Mouse (Mus musculus) heart, embryonic 14.5 days (tissue): ENCODE results near the gene Rad51d. TPM values are rescaled to one million over a fixed set of nuclear protein-coding genes. Genes with fewer than 3 reads are reported as not detected.

Experiments
- ATAC-seq: fragments of 200-750 bp; cut with Nextera tagmentation; 2 replicates; pipeline ENCODE4 v1.8.0; 2017; ENCODE audit warnings: low read depth, moderate TSS enrichment; ENCODE audit not compliant: insufficient number of reproducible peaks, insufficient read depth, low FRiP score
- H3K27ac ChIP-seq, 2 experiments: fragments of 200-500 bp in 1 of 2; fragments of 300-500 bp in 1 of 2; sonication (generic) in 1 of 2; replicated peaks in 1 of 2; 2 replicates each; pipeline ENCODE4 v1.5.1; 2012 to 2014; ENCODE audit warnings: low read depth in 2 of 2, low read length in 2 of 2, control low read depth in 1 of 2, mild to moderate bottlenecking in 1 of 2, mixed read lengths in 1 of 2; ENCODE audit not compliant: control insufficient read depth in 1 of 2, insufficient read depth in 1 of 2
- H3K27me3 ChIP-seq: fragments of 300-500 bp; sonication (generic); 2 replicates; pipeline ENCODE4 v1.6.1; 2014; ENCODE audit warnings: mild to moderate bottlenecking, low read length, control low read depth; ENCODE audit not compliant: control insufficient read depth, insufficient read depth
- H3K36me3 ChIP-seq: fragments of 300-500 bp; sonication (generic); 2 replicates; pipeline ENCODE4 v1.6.1; 2014; ENCODE audit warnings: mild to moderate bottlenecking, control low read depth, low read length, mixed read lengths; ENCODE audit not compliant: control insufficient read depth, insufficient read depth
- H3K4me1 ChIP-seq, 2 experiments: fragments of 200-500 bp in 1 of 2; fragments of 300-500 bp in 1 of 2; sonication (generic) in 1 of 2; 2 replicates each; pipeline ENCODE4 v1.6.1; 2012 to 2014; ENCODE audit warnings: low read length in 2 of 2, control low read depth in 1 of 2, mixed read lengths in 1 of 2; ENCODE audit not compliant: control insufficient read depth in 2 of 2, insufficient read depth in 2 of 2
- H3K4me2 ChIP-seq: fragments of 300-500 bp; sonication (generic); 2 replicates; pipeline ENCODE4 v1.6.1; 2014; ENCODE audit warnings: mild to moderate bottlenecking, low read length
- H3K4me3 ChIP-seq, 2 experiments: fragments of 200-500 bp in 1 of 2; fragments of 300-500 bp in 1 of 2; sonication (generic) in 1 of 2; 2 replicates each; pipeline ENCODE4 v1.5.1; 2012 to 2014; ENCODE audit warnings: low read length in 2 of 2, mild to moderate bottlenecking in 2 of 2, control low read depth in 1 of 2, low read depth in 1 of 2, moderate library complexity in 1 of 2; ENCODE audit not compliant: control insufficient read depth in 1 of 2, insufficient read depth in 1 of 2
- H3K9ac ChIP-seq: fragments of 300-500 bp; sonication (generic); 2 replicates; pipeline ENCODE4 v1.6.1; 2014; ENCODE audit warnings: mild to moderate bottlenecking, low read length
- H3K9me3 ChIP-seq: fragments of 300-500 bp; sonication (generic); 2 replicates; pipeline ENCODE4 v1.6.1; 2016; ENCODE audit warnings: low read length, control low read depth; ENCODE audit not compliant: control insufficient read depth
- WGBS: fragments of 180-500 bp; shearing (Covaris S2); extraction: QIAGEN DNeasy Blood & Tissue Kit; methylation state at CpG from one replicate; pipeline ENCODE4 v1.1.7; 2014; 5-methylcytosine and 5-hydroxymethylcytosine counted together
- polyA plus RNA-seq: library from polyadenylated mRNA; unstranded; fragments of >200 nt; fragmentation: Nextera tagmentation; extraction: Ambion mirVana; gene quantifications from 2 replicates; pipeline ENCODE4 v1.2.1, GENCODE M21; 2014

Gene Rad51d
- polyA plus RNA-seq, 1 experiment from 2014 or later = 15.0 TPM

DNA sequence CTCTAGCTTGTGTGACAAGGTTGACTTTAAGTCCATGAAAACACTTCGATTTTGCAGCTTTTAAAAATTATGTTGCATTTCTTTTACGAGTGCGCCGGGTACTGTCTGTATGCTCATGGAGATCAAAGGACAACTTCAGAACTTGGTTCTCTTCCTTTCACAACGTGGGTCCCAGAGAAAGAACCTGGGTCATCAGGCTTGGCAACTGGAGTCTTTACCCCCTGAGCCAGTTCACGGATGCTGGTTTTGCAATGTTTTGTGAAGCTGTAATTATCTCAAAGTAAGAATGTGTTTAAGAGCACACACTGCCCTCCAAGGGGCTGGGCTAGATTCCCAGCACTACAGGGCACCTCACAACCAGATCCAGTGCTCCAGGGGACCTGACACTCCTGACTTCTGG lies 36.3 kb downstream of the Rad51d start:
- no peak overlapping the region for H3K27ac ChIP-seq
- ATAC-seq = no peak
- H3K9ac ChIP-seq = no peak overlapping the region
- H3K36me3 ChIP-seq = no peaks in the 10 kb centered on the region
- H3K9me3 ChIP-seq = no peaks in the 10 kb centered on the region
- no peaks in the 10 kb centered on the region for H3K27me3 ChIP-seq
- 85% methylated on average over 6 of the region's 6 CpGs for WGBS
- H3K4me3 ChIP-seq = no peak overlapping the region
- no peak overlapping the region for H3K4me2 ChIP-seq
- H3K4me1 ChIP-seq = 0 out of 4 replicates have a peak, but pooled peaks cover 0 to 2% of the 10 kb centered on the region in 2 experiments

DNA sequence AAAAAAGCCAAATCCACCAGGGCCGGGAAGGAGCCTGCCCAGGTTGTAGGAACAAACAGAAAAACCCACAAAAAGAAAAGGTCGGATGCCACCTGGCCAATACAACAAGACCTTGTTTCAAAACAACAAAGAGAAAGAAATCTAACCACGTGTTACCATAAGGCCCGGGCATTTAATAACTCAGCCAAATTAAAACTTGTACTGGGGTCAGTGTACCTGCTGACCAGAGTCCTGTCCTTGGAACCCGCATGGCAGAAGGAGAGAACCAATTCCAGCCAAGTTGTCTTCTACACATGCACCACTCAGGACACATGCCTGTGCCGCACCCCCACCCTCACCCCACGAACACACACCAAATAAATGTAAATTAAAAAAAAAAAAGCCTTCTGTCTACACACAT lies 37.5 kb downstream of the Rad51d start:
- Histone ChIP-seq H3K27ac (no peak overlapping the region), H3K4me2 (no peak overlapping the region), H3K36me3 (no peaks in the 10 kb centered on the region), H3K9ac (no peak overlapping the region), H3K9me3 (no peaks in the 10 kb centered on the region), H3K4me1 (0 out of 4 replicates have a peak, but pooled peaks cover 0 to 2% of the 10 kb centered on the region in 2 experiments), H3K27me3 (no peaks in the 10 kb centered on the region), H3K4me3 (no peak overlapping the region)
- 84% methylated on average over 7 of the region's 7 CpGs for WGBS
- no peak for ATAC-seq

DNA sequence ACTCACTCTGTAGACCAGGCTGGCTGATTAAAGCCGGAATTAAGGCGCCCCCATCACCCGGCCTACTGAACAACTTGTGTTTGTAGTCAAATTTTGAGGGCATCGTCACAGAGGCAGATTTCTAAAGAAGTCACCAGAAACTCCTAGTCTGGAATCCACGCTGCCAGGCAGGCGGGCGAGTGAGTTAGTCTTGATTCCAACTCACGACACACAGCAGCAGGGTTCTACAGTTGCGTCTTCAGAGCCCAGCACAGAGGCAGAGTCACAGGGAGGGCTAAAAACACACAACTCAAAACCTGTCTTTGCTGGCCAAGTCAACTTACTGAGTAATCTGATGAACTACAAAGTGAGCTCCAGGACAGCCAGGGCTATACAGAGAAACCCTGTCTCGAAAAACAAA lies 37.9 kb downstream of the Rad51d start:
- H3K4me3 ChIP-seq = no peak overlapping the region
- 0 out of 4 replicates have a peak, but pooled peaks cover 0 to 2% of the 10 kb centered on the region in 2 experiments for H3K4me1 ChIP-seq
- H3K27me3 ChIP-seq = no peaks in the 10 kb centered on the region
- WGBS = 83% methylated on average over 10 of the region's 10 CpGs
- H3K9ac ChIP-seq = no peak overlapping the region
- H3K27ac ChIP-seq = no peak overlapping the region
- H3K36me3 ChIP-seq = no peaks in the 10 kb centered on the region
- H3K4me2 ChIP-seq = no peak overlapping the region
- ATAC-seq = no peak
- no peaks in the 10 kb centered on the region for H3K9me3 ChIP-seq

DNA sequence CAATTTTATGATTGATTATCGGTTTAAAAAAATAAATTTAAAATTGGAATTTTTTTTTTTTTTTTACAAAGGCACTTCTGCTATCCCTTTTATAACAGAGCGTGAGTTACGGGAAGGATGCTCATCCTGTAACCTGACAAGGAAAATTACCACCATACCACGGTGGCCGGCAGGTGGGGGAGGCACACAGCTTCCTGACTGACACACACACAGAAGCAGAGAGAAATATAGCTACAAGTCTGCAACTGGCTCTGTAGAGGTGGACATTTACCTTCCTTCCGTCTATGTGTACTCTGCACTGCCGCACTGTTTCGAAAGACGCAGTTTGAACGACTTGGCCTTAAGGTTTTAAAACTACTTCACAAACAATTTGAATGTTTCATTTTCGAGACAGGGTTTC lies 38.3 kb downstream of the Rad51d start:
- Histone ChIP-seq H3K27ac (no peak overlapping the region), H3K4me2 (no peak overlapping the region), H3K4me1 (0 out of 4 replicates have a peak, but pooled peaks cover 0 to 2% of the 10 kb centered on the region in 2 experiments), H3K9me3 (no peaks in the 10 kb centered on the region), H3K36me3 (no peaks in the 10 kb centered on the region), H3K4me3 (no peak overlapping the region), H3K9ac (no peak overlapping the region), H3K27me3 (no peaks in the 10 kb centered on the region)
- 83% methylated on average over 11 of the region's 11 CpGs for WGBS
- ATAC-seq = no peak

DNA sequence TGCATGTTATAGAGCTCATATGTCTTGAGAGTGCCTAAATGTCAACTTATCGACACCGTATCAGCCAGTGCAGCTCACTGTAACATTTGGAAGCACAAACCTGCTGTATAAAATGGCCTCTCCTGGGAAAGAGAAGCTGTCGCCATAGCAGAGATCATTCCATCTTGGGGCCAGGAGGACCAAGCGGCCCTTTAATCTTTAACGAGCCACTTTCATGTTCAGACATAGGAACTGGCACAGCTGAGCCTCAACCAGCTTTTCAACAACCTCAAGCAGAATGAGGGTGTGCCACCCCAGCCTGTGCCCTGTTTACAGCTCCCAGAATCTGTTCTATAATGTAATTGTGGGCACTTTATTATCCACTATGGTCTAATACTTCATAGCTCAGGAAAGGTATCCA lies 40.2 kb downstream of the Rad51d start:
- WGBS = 72% methylated on average over 5 of the region's 5 CpGs
- Histone ChIP-seq H3K9me3 (no peaks in the 10 kb centered on the region), H3K4me2 (no peak overlapping the region), H3K27ac (no peak overlapping the region), H3K27me3 (no peaks in the 10 kb centered on the region), H3K9ac (no peak overlapping the region), H3K36me3 (no peaks in the 10 kb centered on the region), H3K4me3 (no peak overlapping the region), H3K4me1 (peaks cover 5 to 10% of the 10 kb centered on the region in 2 experiments)
- no peak for ATAC-seq

DNA sequence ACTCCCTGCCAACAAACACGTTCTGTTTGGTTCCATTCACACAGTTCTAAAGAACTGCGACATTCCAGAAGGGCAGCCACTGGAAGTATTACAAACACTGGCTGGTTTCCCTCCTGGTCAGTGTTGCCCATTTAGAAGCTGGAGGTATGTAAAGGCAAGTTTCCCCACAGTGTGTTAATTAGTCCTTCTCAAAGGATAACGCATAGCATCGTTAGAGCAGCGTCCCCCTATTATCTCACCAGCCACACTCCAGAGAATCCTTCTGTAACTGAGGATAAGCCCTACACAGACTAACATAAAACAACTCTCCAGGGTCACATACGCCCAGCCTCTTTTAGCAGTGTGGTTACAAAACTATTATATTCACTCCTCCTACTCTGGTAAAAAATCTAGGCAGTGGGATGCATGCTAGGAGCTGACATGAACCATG lies 42.8 kb downstream of the Rad51d start:
- Histone ChIP-seq H3K27ac (0 out of 4 replicates have a peak overlapping the region, but pooled peaks of 1 of the 2 experiments have one; percentile 9), H3K9me3 (no peaks in the 10 kb centered on the region), H3K4me3 (no peak overlapping the region), H3K4me1 (peaks cover 7 to 14% of the 10 kb centered on the region in 2 experiments), H3K27me3 (no peaks in the 10 kb centered on the region), H3K9ac (no peak overlapping the region), H3K4me2 (no peak overlapping the region), H3K36me3 (no peaks in the 10 kb centered on the region)
- WGBS = 36% methylated on average over 6 of the region's 6 CpGs
- ATAC-seq = no peak

DNA sequence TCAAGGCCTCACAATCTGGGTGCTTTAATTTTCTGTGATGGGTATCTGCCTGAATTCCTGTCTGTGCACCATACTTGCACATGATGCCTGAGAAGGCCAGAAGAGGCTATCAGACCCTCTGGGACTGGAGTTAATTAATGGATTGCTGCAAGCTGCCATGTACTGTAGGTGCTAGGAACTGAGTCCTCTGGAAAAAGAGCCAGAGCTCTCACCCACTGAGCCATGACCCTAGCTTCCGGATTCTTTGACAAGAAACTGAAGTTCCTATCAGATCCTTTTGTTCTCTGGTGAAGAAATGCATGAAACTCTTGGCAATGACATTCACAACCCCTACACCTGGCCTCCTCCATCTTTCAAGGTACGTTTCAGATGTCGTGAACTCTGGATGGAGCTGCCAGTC lies 43.5 kb downstream of the Rad51d start:
- H3K9me3 ChIP-seq = no peaks in the 10 kb centered on the region
- no peaks in the 10 kb centered on the region for H3K27me3 ChIP-seq
- H3K4me3 ChIP-seq = no peak overlapping the region
- H3K9ac ChIP-seq = no peak overlapping the region
- ATAC-seq = no peak
- peaks cover 7 to 14% of the 10 kb centered on the region in 2 experiments for H3K4me1 ChIP-seq
- H3K27ac ChIP-seq = no peak overlapping the region
- no peak overlapping the region for H3K4me2 ChIP-seq
- no peaks in the 10 kb centered on the region for H3K36me3 ChIP-seq
- WGBS = 73% methylated on average over 3 of the region's 3 CpGs

DNA sequence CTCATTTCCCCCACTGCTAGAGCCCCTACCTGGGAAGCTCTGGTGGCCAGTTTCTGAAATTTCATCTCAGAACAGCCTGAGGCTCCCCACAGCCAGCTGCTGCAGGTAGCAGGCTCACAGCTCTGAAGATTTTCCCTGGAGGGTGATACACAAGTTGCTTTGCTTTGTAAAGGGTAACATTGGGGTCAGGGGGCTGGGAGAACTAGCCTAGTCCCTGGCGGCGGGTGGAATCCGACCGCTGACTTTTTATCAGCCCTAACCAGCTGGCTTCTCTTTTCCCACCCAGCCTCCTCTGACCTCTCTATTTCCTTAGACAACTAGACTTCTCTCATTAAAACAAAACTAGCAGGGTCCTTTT lies 44.4 kb downstream of the Rad51d start:
- Histone ChIP-seq H3K27me3 (no peaks in the 10 kb centered on the region), H3K4me3 (peak overlapping the region; percentile 12 to 31), H3K36me3 (no peaks in the 10 kb centered on the region), H3K4me1 (peaks cover 7 to 14% of the 10 kb centered on the region in 2 experiments), H3K4me2 (peak overlapping the region; percentile 69), H3K27ac (peak overlapping the region; percentile 33 to 40; a peak in 1 of 4 replicates), H3K9ac (peak overlapping the region; percentile 68), H3K9me3 (no peaks in the 10 kb centered on the region)
- WGBS = 23% methylated on average over 4 of the region's 4 CpGs
- ATAC-seq = no peak
